Mouse (Mus musculus): ENCODE data around the gene Gm9821. TPM values are rescaled to one million over a fixed set of nuclear protein-coding genes. Genes with fewer than 3 reads are reported as not detected.

The Gm9821 gene
- polyA plus RNA-seq, 1 experiment from 2014 or later, result 0.56 TPM

GRCm38 (mm10) chr2:91993409-91993808 lies 47.9 kb downstream of the Gm9821 start:
- Histone ChIP-seq H3K4me3 (no peak overlapping the region), H3K9me3 (replicated peaks) (no peaks in the 10 kb centered on the region), H3K27ac (no peak overlapping the region), H3K4me1 (peaks cover 10% of the 10 kb centered on the region; the same call in 1 of the 2 replicates), H3K36me3 (no peaks in the 10 kb centered on the region), H3K27me3 (ENCODE audit: low read depth, poor library complexity, severe bottlenecking) (no peaks in the 10 kb centered on the region; the same call in 1 of the 2 replicates)
- DNase-seq (ENCODE audit: low spot score), result no peak
- 85% methylated on average over 3 of the region's 3 CpGs for WGBS

DNA sequence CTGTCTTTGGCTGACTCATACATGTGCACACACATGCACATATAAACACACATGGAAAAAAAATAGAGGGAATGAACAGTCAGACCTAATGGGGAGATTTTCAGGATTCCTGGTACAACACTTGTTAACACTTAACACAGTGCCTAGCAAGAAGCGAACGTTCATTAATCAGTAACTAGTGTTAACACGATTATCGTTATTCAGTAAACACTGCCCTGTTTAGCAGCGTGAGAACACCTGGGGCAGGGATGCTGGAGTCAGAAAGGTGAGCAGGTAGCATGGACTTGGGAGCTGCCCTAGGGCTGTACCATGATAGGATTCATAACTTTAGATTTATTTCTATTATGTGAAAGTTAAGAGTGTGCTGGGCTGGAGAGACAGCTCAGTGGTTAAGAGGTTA lies 50.5 kb downstream of the Gm9821 start:
- Histone ChIP-seq H3K4me3 (no peak overlapping the region), H3K9me3 (replicated peaks) (no peaks in the 10 kb centered on the region), H3K4me1 (peaks cover 10% of the 10 kb centered on the region; the same call in 1 of the 2 replicates), H3K27me3 (ENCODE audit: low read depth, poor library complexity, severe bottlenecking) (no peaks in the 10 kb centered on the region; the same call in 1 of the 2 replicates), H3K36me3 (no peaks in the 10 kb centered on the region), H3K27ac (no peak overlapping the region)
- 92% methylated on average over 5 of the region's 5 CpGs for WGBS
- DNase-seq (ENCODE audit: low spot score), result no peak

Small RNAs within 50 kb of the gene (microRNA-seq; reads per million reads assigned to microRNA genes)
- not detected for gene Mir6999

Other genes with a start within 250 kb of the Gm9821 start
- gene Atg13, start 235.1 kb upstream of the Gm9821 start, polyA plus RNA-seq (2016; fragmentation: Nextera tagmentation; extraction: Ambion mirVana), result 24.9 and 29.7 TPM in 2 replicates
- 22.8 and 27.0 TPM in 2 replicates for gene Harbi1, start 234.9 kb upstream of the Gm9821 start, polyA plus RNA-seq (2016; fragmentation: Nextera tagmentation; extraction: Ambion mirVana)
- 23.2 and 24.5 TPM in 2 replicates for gene Ambra1, start 215.6 kb upstream of the Gm9821 start, polyA plus RNA-seq (2016; fragmentation: Nextera tagmentation; extraction: Ambion mirVana)
- 0.67 and 0.76 TPM in 2 replicates for gene Chrm4, start 18.5 kb upstream of the Gm9821 start, polyA plus RNA-seq (2016; fragmentation: Nextera tagmentation; extraction: Ambion mirVana)
- gene Mdk, start 13.4 kb upstream of the Gm9821 start, polyA plus RNA-seq (2016; fragmentation: Nextera tagmentation; extraction: Ambion mirVana), result 2,617 and 2,689 TPM in 2 replicates
- 57.3 and 59.9 TPM in 2 replicates for gene Dgkz, start 30.2 kb downstream of the Gm9821 start, polyA plus RNA-seq (2016; fragmentation: Nextera tagmentation; extraction: Ambion mirVana)
- gene Creb3l1, start 78.8 kb downstream of the Gm9821 start, polyA plus RNA-seq (2016; fragmentation: Nextera tagmentation; extraction: Ambion mirVana), result 0.45 and 1.1 TPM in 2 replicates
- 34.7 and 40.2 TPM in 2 replicates for gene Phf21a, start 147.4 kb downstream of the Gm9821 start, polyA plus RNA-seq (2016; fragmentation: Nextera tagmentation; extraction: Ambion mirVana)

Measured in limb, embryonic 10.5 days (tissue).